Mouse (Mus musculus) intestine, embryonic 15.5 days (tissue): ENCODE data around the gene Awat2. TPM values are rescaled to one million over a fixed set of nuclear protein-coding genes. Genes with fewer than 3 reads are reported as not detected.
"Not testable (repeated sequence)": the region's sequence is repeated elsewhere in the genome, so short reads cannot be mapped to it uniquely, and the experiment has no call there.

ENCODE experiments used
- ATAC-seq: fragments of 200-750 bp; cut with Nextera tagmentation; 2 replicates; pipeline ENCODE4 v1.8.0; 2017; ENCODE audit warnings: moderate TSS enrichment, moderate library complexity
- H3K27ac ChIP-seq: fragments of 300-500 bp; sonication (generic); 2 replicates; pipeline ENCODE4 v1.5.1; 2015; ENCODE audit warnings: mild to moderate bottlenecking, inconsistent platforms
- H3K27me3 ChIP-seq: fragments of 300-500 bp; sonication (generic); replicated peaks from 2 replicates; pipeline ENCODE4 v1.6.1; 2015; ENCODE audit warnings: inconsistent platforms
- H3K36me3 ChIP-seq: fragments of 300-500 bp; sonication (generic); 2 replicates; pipeline ENCODE4 v1.6.1; 2015; ENCODE audit warnings: inconsistent platforms
- H3K4me1 ChIP-seq: fragments of 300-500 bp; sonication (generic); replicated peaks from 2 replicates; pipeline ENCODE4 v1.6.1; 2015; ENCODE audit warnings: inconsistent platforms
- H3K4me2 ChIP-seq: fragments of 300-500 bp; sonication (generic); replicated peaks from 2 replicates; pipeline ENCODE4 v1.6.1; 2015; ENCODE audit warnings: mild to moderate bottlenecking, inconsistent platforms
- H3K4me3 ChIP-seq: fragments of 300-500 bp; sonication (generic); replicated peaks from 2 replicates; pipeline ENCODE4 v1.5.1; 2015; ENCODE audit warnings: inconsistent platforms
- H3K9ac ChIP-seq: fragments of 300-500 bp; sonication (generic); 2 replicates; pipeline ENCODE4 v1.6.1; 2015; ENCODE audit warnings: inconsistent platforms
- H3K9me3 ChIP-seq: fragments of 300-500 bp; sonication (generic); 2 replicates; pipeline ENCODE4 v1.6.1; 2016; ENCODE audit warnings: inconsistent platforms
- WGBS: fragments of 180-500 bp; shearing (Covaris S2); methylation state at CpG from one replicate; pipeline ENCODE4 v1.1.7; 2015; 5-methylcytosine and 5-hydroxymethylcytosine counted together
- polyA plus RNA-seq: library from polyadenylated mRNA; unstranded; fragments of >200 nt; fragmentation: Nextera tagmentation; extraction: Ambion mirVana; gene quantifications from 2 replicates; pipeline ENCODE4 v1.2.1, GENCODE M21; 2015

Gene Awat2
- polyA plus RNA-seq, result 0.52 and 0.90 TPM in 2 replicates

GRCm38 (mm10) chrX:100442617-100443016 lies at the start of gene Awat2:
TSS of gene Awat2 (minus strand) at chrX:100442717.
- WGBS, result 81% methylated on average over 2 of the region's 2 CpGs

DNA sequence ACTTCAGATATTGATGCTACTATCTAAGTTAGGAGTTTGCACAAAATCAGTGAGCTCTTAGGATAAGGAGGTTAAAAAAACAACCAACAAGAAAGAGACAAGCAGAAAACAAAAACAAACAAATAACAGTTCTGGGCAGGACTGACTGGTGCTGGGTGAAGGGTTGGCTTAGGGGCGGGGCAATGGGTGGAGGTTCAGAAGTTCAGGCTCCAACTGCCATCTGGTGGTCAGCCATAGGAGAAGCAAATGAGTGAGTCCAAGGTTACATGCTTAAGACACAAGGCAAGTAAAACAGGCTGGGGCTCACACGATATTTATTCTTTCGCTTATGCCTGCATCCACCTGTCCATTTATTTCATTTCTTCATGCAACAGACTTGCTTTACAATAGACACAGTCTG lies 37.8 kb upstream of the Awat2 start:
- ATAC-seq, result peak; percentile 78
- no peaks in the 10 kb centered on the region for H3K36me3 ChIP-seq
- no peaks in the 10 kb centered on the region for H3K4me1 ChIP-seq
- 37% methylated on average over 3 of the region's 3 CpGs for WGBS
- H3K9me3 ChIP-seq, result no peaks in the 10 kb centered on the region
- H3K27ac ChIP-seq, result no peak overlapping the region
- no peak overlapping the region for H3K4me2 ChIP-seq
- H3K4me3 ChIP-seq, result no peak overlapping the region
- H3K27me3 ChIP-seq, result no peaks in the 10 kb centered on the region
- H3K9ac ChIP-seq, result no peak overlapping the region

More at GRCm38 (mm10) chrX:100442617-100443016, at the start of gene Awat2:
- H3K36me3 ChIP-seq, H3K4me3 ChIP-seq, H3K9me3 ChIP-seq, H3K4me2 ChIP-seq, H3K27me3 ChIP-seq, H3K4me1 ChIP-seq, ATAC-seq, H3K27ac ChIP-seq, H3K9ac ChIP-seq: not testable (repeated sequence)

- H3K27ac ChIP-seq, result no peak overlapping the region
- no peak overlapping the region for H3K9ac ChIP-seq
- no peak overlapping the region for H3K4me3 ChIP-seq
- H3K4me2 ChIP-seq, result no peak overlapping the region
- WGBS, result 71% methylated on average over 4 of the region's 4 CpGs
- ATAC-seq, result no peak
- no peaks in the 10 kb centered on the region for H3K36me3 ChIP-seq
- no peaks in the 10 kb centered on the region for H3K4me1 ChIP-seq
- no peaks in the 10 kb centered on the region for H3K27me3 ChIP-seq
- no peaks in the 10 kb centered on the region for H3K9me3 ChIP-seq
These were observed 33.2 kb upstream of the Awat2 start for GRCm38 (mm10) chrX:100475569-100476223.

- Histone ChIP-seq H3K9ac (no peak overlapping the region), H3K27me3 (no peaks in the 10 kb centered on the region), H3K4me2 (no peak overlapping the region), H3K4me1 (no peaks in the 10 kb centered on the region), H3K9me3 (no peaks in the 10 kb centered on the region), H3K4me3 (no peak overlapping the region), H3K27ac (no peak overlapping the region), H3K36me3 (no peaks in the 10 kb centered on the region)
- 78% methylated on average over 3 of the region's 3 CpGs for WGBS
- ATAC-seq, result no peak
These were observed 29.0 kb upstream of the Awat2 start for GRCm38 (mm10) chrX:100471491-100471890.

- 77% methylated on average over 3 of the region's 3 CpGs for WGBS
These were observed 27.6 kb upstream of the Awat2 start for GRCm38 (mm10) chrX:100470126-100470525.

GRCm38 (mm10) chrX:100468047-100468446 lies 25.5 kb upstream of the Awat2 start:
- no peak for ATAC-seq
- WGBS, result 66% methylated on average over 4 of the region's 4 CpGs
- Histone ChIP-seq H3K36me3 (no peaks in the 10 kb centered on the region), H3K9ac (no peak overlapping the region), H3K27me3 (no peaks in the 10 kb centered on the region), H3K9me3 (no peaks in the 10 kb centered on the region), H3K4me2 (no peak overlapping the region), H3K4me3 (no peak overlapping the region), H3K27ac (no peak overlapping the region), H3K4me1 (no peaks in the 10 kb centered on the region)

More at GRCm38 (mm10) chrX:100470126-100470525, 27.6 kb upstream of the Awat2 start:
- no peak overlapping the region for H3K4me3 ChIP-seq
- H3K36me3 ChIP-seq, result no peaks in the 10 kb centered on the region
- ATAC-seq, result no peak
- H3K4me1 ChIP-seq, result no peaks in the 10 kb centered on the region
- H3K27ac ChIP-seq, result no peak overlapping the region
- H3K9ac ChIP-seq, result no peak overlapping the region
- H3K4me2 ChIP-seq, result no peak overlapping the region
- no peaks in the 10 kb centered on the region for H3K9me3 ChIP-seq
- no peaks in the 10 kb centered on the region for H3K27me3 ChIP-seq

DNA sequence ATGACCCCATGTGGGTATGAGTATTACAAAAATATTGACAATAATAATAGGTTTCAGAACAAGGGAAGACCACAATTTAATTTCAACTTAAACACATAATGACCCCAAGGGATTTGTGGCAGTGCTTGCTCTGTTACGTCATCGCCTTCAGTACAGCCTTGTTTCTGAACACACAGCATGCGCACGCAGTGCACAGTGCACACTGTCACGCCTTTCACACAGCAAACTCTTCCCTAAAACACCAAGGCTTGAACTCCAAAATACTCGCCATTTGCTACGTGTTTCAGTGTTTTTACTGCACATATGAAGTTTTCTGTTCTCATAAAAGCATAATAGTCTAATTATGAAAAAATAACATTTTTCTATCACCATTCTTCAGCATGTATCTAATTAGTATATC lies 1.0 kb upstream of the Awat2 start:
- Histone ChIP-seq H3K27ac (no peak overlapping the region), H3K9ac (no peak overlapping the region), H3K27me3 (no peaks in the 10 kb centered on the region), H3K4me3 (no peak overlapping the region), H3K36me3 (no peaks in the 10 kb centered on the region), H3K9me3 (no peaks in the 10 kb centered on the region), H3K4me2 (no peak overlapping the region), H3K4me1 (no peaks in the 10 kb centered on the region)
- WGBS, result 92% methylated on average over 7 of the region's 7 CpGs
- no peak for ATAC-seq

DNA sequence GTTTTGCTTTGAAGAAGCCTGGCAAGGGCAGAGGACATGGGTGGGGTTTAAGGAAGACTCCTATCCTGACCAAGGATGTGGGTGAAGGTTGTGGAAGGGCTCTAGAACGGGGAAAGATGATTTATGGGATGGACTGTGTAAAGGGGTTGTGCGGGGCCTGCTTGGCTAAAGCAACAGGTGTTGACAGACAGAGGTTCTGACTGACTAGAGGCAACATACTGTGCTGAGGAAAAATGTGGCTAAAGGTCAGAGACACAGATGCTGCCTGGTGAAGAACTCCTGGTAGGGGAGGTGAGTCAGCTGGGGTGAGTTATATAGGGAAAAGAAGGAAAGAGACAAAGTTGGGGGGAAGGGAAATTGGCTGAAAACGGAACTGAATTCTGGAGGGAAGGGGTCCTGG lies 10.2 kb downstream of the Awat2 start:
- H3K27ac ChIP-seq, result no peak overlapping the region
- WGBS, result 58% methylated on average over 3 of the region's 3 CpGs
- H3K27me3 ChIP-seq, result no peaks in the 10 kb centered on the region
- no peak for ATAC-seq
- H3K4me2 ChIP-seq, result no peak overlapping the region
- H3K9me3 ChIP-seq, result no peaks in the 10 kb centered on the region
- H3K36me3 ChIP-seq, result no peaks in the 10 kb centered on the region
- no peak overlapping the region for H3K4me3 ChIP-seq
- no peaks in the 10 kb centered on the region for H3K4me1 ChIP-seq
- H3K9ac ChIP-seq, result no peak overlapping the region

DNA sequence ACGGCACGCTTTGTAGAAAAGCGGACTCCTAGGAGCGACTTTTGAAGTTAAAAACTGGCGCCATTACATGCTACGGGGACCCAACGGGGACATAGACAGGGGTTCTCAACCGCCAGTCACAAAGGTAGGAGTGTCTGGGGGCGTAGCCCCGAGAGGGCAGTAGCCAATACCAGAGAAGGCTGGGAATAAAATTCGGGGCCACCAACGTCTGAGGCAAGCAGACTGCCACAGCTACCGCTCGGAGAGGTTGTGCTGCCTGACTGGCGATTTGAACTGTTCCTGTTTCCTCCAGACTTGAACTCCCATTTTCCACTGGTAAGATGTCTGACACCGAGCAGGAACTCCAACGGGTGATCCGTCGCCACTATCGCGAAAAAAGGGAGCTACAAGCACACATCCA lies 13.8 kb downstream of the Awat2 start, which contains the start of gene Otud6a:
Gene Otud6a (plus strand): TSS at position 321 of the 400 bp plus-strand sequence.
- Histone ChIP-seq H3K27me3 (no peaks in the 10 kb centered on the region), H3K9ac (no peak within 1 kb of the TSS), H3K4me3 (no peak within 1 kb of the TSS), H3K4me2 (no peak within 1 kb of the TSS), H3K4me1 (no peaks in the 10 kb centered on the region), H3K36me3 (no peaks in the 10 kb centered on the region), H3K27ac (no peak within 1 kb of the TSS), H3K9me3 (no peaks in the 10 kb centered on the region)
- no peak for ATAC-seq
- 90% methylated on average over 21 of the region's 21 CpGs for WGBS

DNA sequence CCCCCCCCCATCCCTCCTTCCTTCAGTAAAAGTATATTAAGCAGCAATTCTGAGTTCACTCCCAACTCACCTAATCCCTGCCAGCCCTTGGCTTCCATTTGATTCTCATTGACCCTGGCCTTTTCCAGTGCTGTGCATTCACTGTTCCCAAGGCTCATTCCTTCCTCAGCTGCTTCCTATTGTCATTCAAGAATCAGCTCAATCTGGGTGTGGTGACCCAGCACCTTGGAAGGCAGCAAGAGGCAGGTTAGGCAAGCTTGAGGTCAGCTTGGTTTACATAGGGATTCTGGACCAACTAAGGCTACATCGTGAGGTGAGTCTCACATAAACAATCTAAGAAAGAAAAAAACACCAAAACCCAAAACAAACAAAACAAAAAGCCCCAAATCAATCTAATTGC lies 33.3 kb downstream of the Awat2 start:
- H3K27me3 ChIP-seq, result no peaks in the 10 kb centered on the region
- 64% methylated on average over 1 of the region's 1 CpGs for WGBS
- ATAC-seq, result no peak

GRCm38 (mm10) chrX:100401657-100402056 lies 40.9 kb downstream of the Awat2 start:
- H3K27me3 ChIP-seq, result no peaks in the 10 kb centered on the region
- no peaks in the 10 kb centered on the region for H3K36me3 ChIP-seq
- ATAC-seq, result no peak
- no peak overlapping the region for H3K27ac ChIP-seq
- H3K4me3 ChIP-seq, result no peak overlapping the region
- H3K4me1 ChIP-seq, result no peaks in the 10 kb centered on the region
- WGBS, result 82% methylated on average over 5 of the region's 5 CpGs
- no peak overlapping the region for H3K9ac ChIP-seq
- no peaks in the 10 kb centered on the region for H3K9me3 ChIP-seq
- no peak overlapping the region for H3K4me2 ChIP-seq

More for the DNA sequence above, 33.3 kb downstream of the Awat2 start:
- Histone ChIP-seq H3K4me2 (no peak overlapping the region), H3K36me3 (no peaks in the 10 kb centered on the region), H3K9ac (no peak overlapping the region), H3K4me3 (no peak overlapping the region), H3K4me1 (no peaks in the 10 kb centered on the region), H3K9me3 (no peaks in the 10 kb centered on the region), H3K27ac (no peak overlapping the region)

GRCm38 (mm10) chrX:100400900-100401299 lies 41.6 kb downstream of the Awat2 start:
- Histone ChIP-seq H3K9me3 (no peaks in the 10 kb centered on the region), H3K36me3 (no peaks in the 10 kb centered on the region), H3K4me2 (no peak overlapping the region), H3K4me3 (no peak overlapping the region), H3K27me3 (no peaks in the 10 kb centered on the region), H3K4me1 (no peaks in the 10 kb centered on the region), H3K27ac (no peak overlapping the region), H3K9ac (no peak overlapping the region)
- ATAC-seq, result no peak

GRCm38 (mm10) chrX:100395026-100395425 lies 47.5 kb downstream of the Awat2 start:
- H3K9ac ChIP-seq, result no peak overlapping the region
- no peak for ATAC-seq
- H3K4me3 ChIP-seq, result no peak overlapping the region
- H3K4me2 ChIP-seq, result no peak overlapping the region
- H3K4me1 ChIP-seq, result no peaks in the 10 kb centered on the region
- H3K36me3 ChIP-seq, result no peaks in the 10 kb centered on the region
- H3K27me3 ChIP-seq, result 0 out of 2 replicates have a peak, but pooled peaks cover 6% of the 10 kb centered on the region
- no peaks in the 10 kb centered on the region for H3K9me3 ChIP-seq
- H3K27ac ChIP-seq, result no peak overlapping the region
- 87% methylated on average over 8 of the region's 8 CpGs for WGBS
